Mouse (Mus musculus): ENCODE measurements around the gene Parn. TPM values are rescaled to one million over a fixed set of nuclear protein-coding genes. Genes with fewer than 3 reads are reported as not detected.

The Parn gene
- polyA plus RNA-seq (2015; fragmentation: Nextera tagmentation; extraction: Ambion mirVana): 14.9 and 15.2 TPM in 2 replicates

GRCm38 (mm10) chr16:13667878-13668343 is at the start of gene Parn:
TSS of gene Parn (minus strand) at chr16:13668170.
- peak; percentile 78 for ATAC-seq (ENCODE audit: low read depth)
- Histone ChIP-seq H3K36me3 (ENCODE audit: control insufficient read depth, insufficient read depth) (no peaks in the 10 kb centered on the region), H3K27me3 (ENCODE audit: control insufficient read depth, insufficient read depth, low read depth, low read length) (no peaks in the 10 kb centered on the region), H3K27ac (ENCODE audit: low read length) (peak within 1 kb of the TSS; percentile 74), H3K4me1 (ENCODE audit: control insufficient read depth, low read depth, low read length) (peaks cover 22% of the 10 kb centered on the region), H3K9ac (ENCODE audit: low read depth, low read length) (peak within 1 kb of the TSS; percentile 83), H3K9me3 (replicated peaks; ENCODE audit: control insufficient read depth, low read length) (no peaks in the 10 kb centered on the region), H3K4me2 (ENCODE audit: low read depth, low read length) (peak within 1 kb of the TSS; percentile 82), H3K4me3 (ENCODE audit: low read depth, low read length) (peak within 1 kb of the TSS; percentile 87)
- WGBS (ENCODE audit: insufficient replicate concordance): under 1% methylated on average over 35 of the region's 35 CpGs

- H3K27ac ChIP-seq (ENCODE audit: low read length): no peak overlapping the region
- no peak overlapping the region for H3K4me2 ChIP-seq (ENCODE audit: low read depth, low read length)
- 41% methylated on average over 2 of the region's 2 CpGs for WGBS (ENCODE audit: insufficient replicate concordance)
- no peak for ATAC-seq (ENCODE audit: low read depth)
- H3K27me3 ChIP-seq (ENCODE audit: control insufficient read depth, insufficient read depth, low read depth, low read length): no peaks in the 10 kb centered on the region
- no peaks in the 10 kb centered on the region for H3K36me3 ChIP-seq (ENCODE audit: control insufficient read depth, insufficient read depth)
- no peak overlapping the region for H3K9ac ChIP-seq (ENCODE audit: low read depth, low read length)
- H3K4me1 ChIP-seq (ENCODE audit: control insufficient read depth, low read depth, low read length): no peaks in the 10 kb centered on the region
- no peaks in the 10 kb centered on the region for H3K9me3 ChIP-seq (replicated peaks; ENCODE audit: control insufficient read depth, low read length)
- H3K4me3 ChIP-seq (ENCODE audit: low read depth, low read length): no peak overlapping the region
These were observed 49.0 kb upstream of the Parn start for GRCm38 (mm10) chr16:13716821-13717553.

GRCm38 (mm10) chr16:13714910-13715309 is 46.9 kb upstream of the Parn start:
- Histone ChIP-seq H3K36me3 (ENCODE audit: control insufficient read depth, insufficient read depth) (no peaks in the 10 kb centered on the region), H3K9ac (ENCODE audit: low read depth, low read length) (no peak overlapping the region), H3K27me3 (ENCODE audit: control insufficient read depth, insufficient read depth, low read depth, low read length) (no peaks in the 10 kb centered on the region), H3K27ac (ENCODE audit: low read length) (no peak overlapping the region), H3K4me2 (ENCODE audit: low read depth, low read length) (no peak overlapping the region), H3K9me3 (replicated peaks; ENCODE audit: control insufficient read depth, low read length) (no peaks in the 10 kb centered on the region), H3K4me3 (ENCODE audit: low read depth, low read length) (no peak overlapping the region), H3K4me1 (ENCODE audit: control insufficient read depth, low read depth, low read length) (no peaks in the 10 kb centered on the region)
- ATAC-seq (ENCODE audit: low read depth): no peak
- 75% methylated on average over 3 of the region's 3 CpGs for WGBS (ENCODE audit: insufficient replicate concordance)

GRCm38 (mm10) chr16:13704676-13705075 is 36.7 kb upstream of the Parn start:
- H3K4me2 ChIP-seq (ENCODE audit: low read depth, low read length): no peak overlapping the region
- ATAC-seq (ENCODE audit: low read depth): no peak
- no peaks in the 10 kb centered on the region for H3K27me3 ChIP-seq (ENCODE audit: control insufficient read depth, insufficient read depth, low read depth, low read length)
- H3K9me3 ChIP-seq (replicated peaks; ENCODE audit: control insufficient read depth, low read length): no peaks in the 10 kb centered on the region
- no peaks in the 10 kb centered on the region for H3K4me1 ChIP-seq (ENCODE audit: control insufficient read depth, low read depth, low read length)
- no peak overlapping the region for H3K27ac ChIP-seq (ENCODE audit: low read length)
- WGBS (ENCODE audit: insufficient replicate concordance): 73% methylated on average over 8 of the region's 10 CpGs
- no peaks in the 10 kb centered on the region; the same call in 1 of the 2 replicates for H3K36me3 ChIP-seq (ENCODE audit: control insufficient read depth, insufficient read depth)
- H3K4me3 ChIP-seq (ENCODE audit: low read depth, low read length): no peak overlapping the region
- H3K9ac ChIP-seq (ENCODE audit: low read depth, low read length): no peak overlapping the region

- H3K36me3 ChIP-seq (ENCODE audit: control insufficient read depth, insufficient read depth): peaks cover 16% of the 10 kb centered on the region
- no peak overlapping the region for H3K9ac ChIP-seq (ENCODE audit: low read depth, low read length)
- H3K27ac ChIP-seq (ENCODE audit: low read length): no peak overlapping the region
- no peaks in the 10 kb centered on the region for H3K9me3 ChIP-seq (replicated peaks; ENCODE audit: control insufficient read depth, low read length)
- no peaks in the 10 kb centered on the region for H3K27me3 ChIP-seq (ENCODE audit: control insufficient read depth, insufficient read depth, low read depth, low read length)
- no peaks in the 10 kb centered on the region for H3K4me1 ChIP-seq (ENCODE audit: control insufficient read depth, low read depth, low read length)
- no peak overlapping the region for H3K4me2 ChIP-seq (ENCODE audit: low read depth, low read length)
- no peak for ATAC-seq (ENCODE audit: low read depth)
- WGBS (ENCODE audit: insufficient replicate concordance): 78% methylated on average over 7 of the region's 7 CpGs
- no peak overlapping the region for H3K4me3 ChIP-seq (ENCODE audit: low read depth, low read length)
These were observed 34.2 kb upstream of the Parn start for GRCm38 (mm10) chr16:13702184-13702583.

GRCm38 (mm10) chr16:13698998-13699397 is 31.0 kb upstream of the Parn start:
- H3K4me2 ChIP-seq (ENCODE audit: low read depth, low read length): no peak overlapping the region
- no peak overlapping the region for H3K27ac ChIP-seq (ENCODE audit: low read length)
- 80% methylated on average over 7 of the region's 7 CpGs for WGBS (ENCODE audit: insufficient replicate concordance)
- H3K9me3 ChIP-seq (replicated peaks; ENCODE audit: control insufficient read depth, low read length): no peaks in the 10 kb centered on the region
- H3K9ac ChIP-seq (ENCODE audit: low read depth, low read length): no peak overlapping the region
- peaks cover 20% of the 10 kb centered on the region for H3K36me3 ChIP-seq (ENCODE audit: control insufficient read depth, insufficient read depth)
- ATAC-seq (ENCODE audit: low read depth): no peak
- no peaks in the 10 kb centered on the region for H3K4me1 ChIP-seq (ENCODE audit: control insufficient read depth, low read depth, low read length)
- no peaks in the 10 kb centered on the region for H3K27me3 ChIP-seq (ENCODE audit: control insufficient read depth, insufficient read depth, low read depth, low read length)
- H3K4me3 ChIP-seq (ENCODE audit: low read depth, low read length): no peak overlapping the region

GRCm38 (mm10) chr16:13678601-13679319 is 10.8 kb upstream of the Parn start:
- 77% methylated on average over 3 of the region's 3 CpGs for WGBS (ENCODE audit: insufficient replicate concordance)
- ATAC-seq (ENCODE audit: low read depth): no peak
- Histone ChIP-seq H3K27me3 (ENCODE audit: control insufficient read depth, insufficient read depth, low read depth, low read length) (no peaks in the 10 kb centered on the region), H3K27ac (ENCODE audit: low read length) (no peak overlapping the region), H3K4me1 (ENCODE audit: control insufficient read depth, low read depth, low read length) (no peaks in the 10 kb centered on the region), H3K9ac (ENCODE audit: low read depth, low read length) (no peak overlapping the region), H3K4me2 (ENCODE audit: low read depth, low read length) (no peak overlapping the region), H3K36me3 (ENCODE audit: control insufficient read depth, insufficient read depth) (peaks cover 10% of the 10 kb centered on the region; the same call in 1 of the 2 replicates), H3K9me3 (replicated peaks; ENCODE audit: control insufficient read depth, low read length) (no peaks in the 10 kb centered on the region), H3K4me3 (ENCODE audit: low read depth, low read length) (no peak overlapping the region)

- Histone ChIP-seq H3K4me1 (ENCODE audit: control insufficient read depth, low read depth, low read length) (peaks cover 9% of the 10 kb centered on the region), H3K9ac (ENCODE audit: low read depth, low read length) (no peak overlapping the region), H3K36me3 (ENCODE audit: control insufficient read depth, insufficient read depth) (peaks cover 10% of the 10 kb centered on the region; the same call in 1 of the 2 replicates), H3K27me3 (ENCODE audit: control insufficient read depth, insufficient read depth, low read depth, low read length) (no peaks in the 10 kb centered on the region), H3K4me2 (ENCODE audit: low read depth, low read length) (no peak overlapping the region), H3K4me3 (ENCODE audit: low read depth, low read length) (no peak overlapping the region), H3K9me3 (replicated peaks; ENCODE audit: control insufficient read depth, low read length) (no peaks in the 10 kb centered on the region), H3K27ac (ENCODE audit: low read length) (no peak overlapping the region)
- WGBS (ENCODE audit: insufficient replicate concordance): 69% methylated on average over 3 of the region's 3 CpGs
- no peak for ATAC-seq (ENCODE audit: low read depth)
These were observed 6.5 kb upstream of the Parn start for GRCm38 (mm10) chr16:13674511-13674910.

GRCm38 (mm10) chr16:13673114-13673513 is 5.1 kb upstream of the Parn start:
- Histone ChIP-seq H3K4me2 (ENCODE audit: low read depth, low read length) (peak overlapping the region; percentile 90), H3K36me3 (ENCODE audit: control insufficient read depth, insufficient read depth) (peaks cover 10% of the 10 kb centered on the region; the same call in 1 of the 2 replicates), H3K27me3 (ENCODE audit: control insufficient read depth, insufficient read depth, low read depth, low read length) (no peaks in the 10 kb centered on the region), H3K4me1 (ENCODE audit: control insufficient read depth, low read depth, low read length) (peaks cover 21% of the 10 kb centered on the region), H3K9ac (ENCODE audit: low read depth, low read length) (no peak overlapping the region), H3K27ac (ENCODE audit: low read length) (0 out of 2 replicates have a peak overlapping the region, but pooled peaks have one; percentile 9), H3K9me3 (replicated peaks; ENCODE audit: control insufficient read depth, low read length) (no peaks in the 10 kb centered on the region), H3K4me3 (ENCODE audit: low read depth, low read length) (peak overlapping the region; percentile 91)
- WGBS (ENCODE audit: insufficient replicate concordance): 70% methylated on average over 5 of the region's 5 CpGs
- no peak for ATAC-seq (ENCODE audit: low read depth)
